Mouse (Mus musculus) bone marrow macrophage, adult 2 months (primary cell): ENCODE results near the gene Cdca7l.

Experiments
- CTCF ChIP-seq: IDR thresholded peaks from 2 replicates; pipeline ENCODE4 v1.5.1; 2012; ENCODE audit warnings: low read depth, mild to moderate bottlenecking, low read length, moderate library complexity
- POLR2A ChIP-seq: IDR thresholded peaks from 2 replicates; pipeline ENCODE4 v1.6.1; 2012; ENCODE audit warnings: mild to moderate bottlenecking, low read depth, low read length, borderline replicate concordance

DNA sequence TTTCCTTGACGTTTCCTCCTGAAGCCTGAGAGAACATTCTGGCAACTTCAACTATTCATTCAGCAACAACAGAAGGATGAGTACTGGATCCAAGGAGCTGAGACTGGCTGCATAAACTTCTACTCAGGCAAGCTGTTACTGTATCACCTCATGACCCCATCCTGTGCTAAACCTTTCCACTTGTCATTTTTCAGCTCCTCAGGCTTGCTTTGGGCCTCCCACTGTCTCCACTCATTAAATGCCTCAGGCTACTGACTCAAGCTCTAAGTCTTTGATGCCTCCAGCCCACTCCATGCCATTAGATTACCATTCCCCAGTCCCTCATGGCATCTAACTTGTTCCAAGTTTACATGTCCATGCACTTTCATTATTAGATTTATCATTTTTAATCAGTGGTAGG lies 38.6 kb downstream of the Cdca7l start:
- no peak for TF ChIP-seq POLR2A
- TF ChIP-seq CTCF = no peak
